28 mouse cellular contexts compared by ENCODE assay signal in genomic region chr10:85541481-85541880, GRCm38 (mm10).
DNase-seq lines count a peak whose midpoint lies in the region; ATAC-seq and TF ChIP-seq lines count a peak whose summit lies in the region.
"Had no signal": no experiment of that assay in that cellular context is flagged by ENCODE, and none has a peak within 500 bp of the region (broad histone marks: within the 10 kb centered on the region; RNA-seq: fewer than 3 reads in every experiment).

No protein-coding gene starts in this region.

- no peaks in the 10 kb centered on the region for H3K9me3 ChIP-seq in forebrain, embryonic 14.5 days (replicated peaks; ENCODE audit: control insufficient read depth, low read length)
- no peaks in the 10 kb centered on the region for H3K9me3 ChIP-seq in forebrain, embryonic 10.5 days
- H3K9me3 ChIP-seq in lung, embryonic 14.5 days (ENCODE audit: low read depth, low read length), result no peaks in the 10 kb centered on the region
- H3K9me3 ChIP-seq in stomach, postnatal 0 days (ENCODE audit: control insufficient read depth, low read length), result no peaks in the 10 kb centered on the region
- no peaks in the 10 kb centered on the region for H3K9me3 ChIP-seq in liver, postnatal 0 days (ENCODE audit: low read length)
- H3K9me3 ChIP-seq: embryonic facial prominence, embryonic 12.5 days; embryonic facial prominence, embryonic 15.5 days; forebrain, embryonic 12.5 days; heart, embryonic 15.5 days; hindbrain, embryonic 10.5 days; hindbrain, embryonic 13.5 days; intestine, embryonic 15.5 days had no signal

- H3K4me2 ChIP-seq in forebrain, embryonic 14.5 days (ENCODE audit: low read length), result no peak overlapping the region
- H3K4me2 ChIP-seq in lung, embryonic 14.5 days, result no peak overlapping the region
- no peak overlapping the region for H3K4me2 ChIP-seq in stomach, postnatal 0 days (replicated peaks; ENCODE audit: low read depth)
- no peak overlapping the region for H3K4me2 ChIP-seq in liver, postnatal 0 days (ENCODE audit: low read depth, low read length)
- H3K4me2 ChIP-seq: embryonic facial prominence, embryonic 12.5 days; embryonic facial prominence, embryonic 15.5 days; forebrain, embryonic 12.5 days; heart, embryonic 12.5 days; heart, embryonic 15.5 days; hindbrain, embryonic 13.5 days; intestine, embryonic 15.5 days had no signal

- H3K36me3 ChIP-seq in forebrain, embryonic 14.5 days (ENCODE audit: control insufficient read depth, insufficient read depth, low read length), result no peaks in the 10 kb centered on the region
- H3K36me3 ChIP-seq in forebrain, embryonic 10.5 days (replicated peaks), result no peaks in the 10 kb centered on the region
- no peaks in the 10 kb centered on the region for H3K36me3 ChIP-seq in lung, embryonic 14.5 days (ENCODE audit: insufficient read depth)
- no peaks in the 10 kb centered on the region for H3K36me3 ChIP-seq in stomach, postnatal 0 days (ENCODE audit: control insufficient read depth, insufficient read depth, low read length)
- H3K36me3 ChIP-seq in liver, postnatal 0 days (replicated peaks; ENCODE audit: insufficient read depth, low read length), result no peaks in the 10 kb centered on the region
- H3K36me3 ChIP-seq: embryonic facial prominence, embryonic 12.5 days; embryonic facial prominence, embryonic 15.5 days; forebrain, embryonic 12.5 days; heart, embryonic 12.5 days; heart, embryonic 15.5 days; hindbrain, embryonic 10.5 days; hindbrain, embryonic 13.5 days; intestine, embryonic 15.5 days had no signal

- ATAC-seq in forebrain, embryonic 14.5 days, result peak; percentile 27; the same call in 1 of the 2 replicates
- ATAC-seq in lung, embryonic 14.5 days (ENCODE audit: insufficient read depth), result no peak
- peak; percentile 29; the same call in 1 of the 2 replicates for ATAC-seq in stomach, postnatal 0 days (ENCODE audit: low FRiP score, low TSS enrichment)
- ATAC-seq in liver, postnatal 0 days, result no peak
- ATAC-seq: activated CD4-positive, CD25-positive, alpha-beta regulatory T cell, adult 4 months; intestine, embryonic 15.5 days; Patski had no signal

- WGBS in forebrain, embryonic 14.5 days, result 71% methylated on average over 3 of the region's 3 CpGs
- whole genome bisulfite sequencing in forebrain, embryonic 10.5 days, result 93% methylated on average over 3 of the region's 3 CpGs
- 67% methylated on average over 3 of the region's 3 CpGs for WGBS in lung, embryonic 14.5 days
- WGBS in lung, adult 2 months, result 70% methylated on average over 3 of the region's 3 CpGs
- 49% methylated on average over 3 of the region's 3 CpGs for WGBS in stomach, postnatal 0 days
- 59% methylated on average over 3 of the region's 3 CpGs for WGBS in liver, postnatal 0 days (ENCODE audit: insufficient replicate concordance)

- TF ChIP-seq CTCF in lung, embryonic 14.5 days (IDR thresholded peaks at IDR 0.05; ENCODE audit: low read depth), result no peak
- no peak for TF ChIP-seq CTCF in lung, adult 2 months (IDR thresholded peaks at IDR 0.05; ENCODE audit: insufficient read depth, low read length)
- no peak for TF ChIP-seq CTCF in stomach, postnatal 0 days (IDR thresholded peaks at IDR 0.05; ENCODE audit: low read depth)
- TF ChIP-seq CTCF in liver, postnatal 0 days (IDR thresholded peaks at IDR 0.05; ENCODE audit: low read depth), result no peak

- no peak for TF ChIP-seq EP300 in stomach, postnatal 0 days (optimal IDR thresholded peaks at IDR 0.05)
- TF ChIP-seq EP300 in liver, postnatal 0 days (IDR thresholded peaks at IDR 0.05; ENCODE audit: low read depth), result no peak

- DNase-seq in forebrain, embryonic 14.5 days (ENCODE audit: low spot score), result peak; percentile 37
- DNase-seq in forebrain, embryonic 10.5 days (ENCODE audit: extremely low spot score, low spot score), result no peak
- peak; percentile 52 for DNase-seq in lung, embryonic 14.5 days
- DNase-seq in lung, adult 2 months, result no peak
- peak; percentile 39 for DNase-seq in ZHBTc4 (ENCODE audit: low read depth, low spot score)
- DNase-seq in stomach, postnatal 0 days (ENCODE audit: low spot score), result peak; percentile 22
- DNase-seq in kidney, postnatal 14 days, result no peak
- no peak for DNase-seq in liver, postnatal 0 days
- DNase-seq: adrenal gland, adult 8-10 months; adrenal gland, postnatal 25 days; cerebellum, adult 18-20 months; cerebellum, adult 9-10 months; gastrocnemius, adult 2 months; gastrocnemius, postnatal 14 days; heart, adult 18-20 months; heart, postnatal 10 days; heart, postnatal 36 days; kidney, adult 11 months had no signal

- no peak for TF ChIP-seq POLR2A in lung, adult 2 months (IDR thresholded peaks at IDR 0.05; ENCODE audit: borderline replicate concordance, extremely low read depth, low read depth, low read length)

- H3K27me3 ChIP-seq in forebrain, embryonic 14.5 days (replicated peaks; ENCODE audit: control insufficient read depth, insufficient read depth, low read length), result no peaks in the 10 kb centered on the region
- H3K27me3 ChIP-seq in forebrain, embryonic 10.5 days (ENCODE audit: poor library complexity, severe bottlenecking), result no peaks in the 10 kb centered on the region
- H3K27me3 ChIP-seq in lung, embryonic 14.5 days (ENCODE audit: insufficient read depth, low read length), result no peaks in the 10 kb centered on the region
- H3K27me3 ChIP-seq in stomach, postnatal 0 days (ENCODE audit: control insufficient read depth, insufficient read depth, low read length), result no peaks in the 10 kb centered on the region
- H3K27me3 ChIP-seq in liver, postnatal 0 days (ENCODE audit: insufficient read depth, low read length), result no peaks in the 10 kb centered on the region
- H3K27me3 ChIP-seq: embryonic facial prominence, embryonic 12.5 days; embryonic facial prominence, embryonic 15.5 days; forebrain, embryonic 12.5 days; hindbrain, embryonic 13.5 days; intestine, embryonic 15.5 days; Patski had no signal

- H3K4me3 ChIP-seq in forebrain, embryonic 14.5 days (ENCODE audit: low read depth, low read length), result no peak overlapping the region
- H3K4me3 ChIP-seq in forebrain, embryonic 10.5 days, result no peak overlapping the region
- no peak overlapping the region for H3K4me3 ChIP-seq in lung, embryonic 14.5 days (ENCODE audit: low read depth, low read length)
- H3K4me3 ChIP-seq in lung, adult 2 months (replicated peaks; ENCODE audit: extremely low read depth, low read depth, low read length), result no peak overlapping the region
- H3K4me3 ChIP-seq in stomach, postnatal 0 days (ENCODE audit: low read depth, low read length), result no peak overlapping the region
- no peak overlapping the region for H3K4me3 ChIP-seq in liver, postnatal 0 days (ENCODE audit: low read depth, low read length)
- H3K4me3 ChIP-seq: embryonic facial prominence, embryonic 12.5 days; embryonic facial prominence, embryonic 15.5 days; forebrain, embryonic 12.5 days; gastrocnemius, adult 2 months; heart, embryonic 12.5 days; heart, embryonic 15.5 days; hindbrain, embryonic 10.5 days; hindbrain, embryonic 13.5 days; intestine, embryonic 15.5 days had no signal

- peaks cover 13% of the 10 kb centered on the region for H3K4me1 ChIP-seq in forebrain, embryonic 14.5 days (ENCODE audit: control insufficient read depth, insufficient read depth, low read length)
- H3K4me1 ChIP-seq in forebrain, embryonic 10.5 days, result peaks cover 27% of the 10 kb centered on the region
- H3K4me1 ChIP-seq in lung, embryonic 14.5 days (ENCODE audit: insufficient read depth), result no peaks in the 10 kb centered on the region
- no peaks in the 10 kb centered on the region for H3K4me1 ChIP-seq in lung, adult 2 months (ENCODE audit: control insufficient read depth, insufficient read depth, low read length)
- H3K4me1 ChIP-seq in stomach, postnatal 0 days (replicated peaks; ENCODE audit: control insufficient read depth, insufficient read depth), result no peaks in the 10 kb centered on the region
- H3K4me1 ChIP-seq in liver, postnatal 0 days (ENCODE audit: insufficient read depth), result no peaks in the 10 kb centered on the region
- H3K4me1 ChIP-seq: embryonic facial prominence, embryonic 15.5 days; heart, embryonic 12.5 days; intestine, embryonic 15.5 days had no signal

- no peak overlapping the region for H3K9ac ChIP-seq in forebrain, embryonic 14.5 days (ENCODE audit: low read length)
- H3K9ac ChIP-seq in lung, embryonic 14.5 days, result no peak overlapping the region
- no peak overlapping the region for H3K9ac ChIP-seq in stomach, postnatal 0 days (ENCODE audit: low read length)
- H3K9ac ChIP-seq in liver, postnatal 0 days (replicated peaks), result no peak overlapping the region
- H3K9ac ChIP-seq: embryonic facial prominence, embryonic 12.5 days; embryonic facial prominence, embryonic 15.5 days; forebrain, embryonic 12.5 days; heart, embryonic 12.5 days; heart, embryonic 15.5 days; hindbrain, embryonic 13.5 days; intestine, embryonic 15.5 days had no signal

- no peak overlapping the region for H3K27ac ChIP-seq in forebrain, embryonic 14.5 days (ENCODE audit: low read depth, low read length)
- no peak overlapping the region for H3K27ac ChIP-seq in forebrain, embryonic 10.5 days
- H3K27ac ChIP-seq in lung, embryonic 14.5 days (ENCODE audit: low read depth), result no peak overlapping the region
- no peak overlapping the region for H3K27ac ChIP-seq in stomach, postnatal 0 days (replicated peaks)
- no peak overlapping the region for H3K27ac ChIP-seq in liver, postnatal 0 days (ENCODE audit: low read depth)
- H3K27ac ChIP-seq: embryonic facial prominence, embryonic 12.5 days; embryonic facial prominence, embryonic 15.5 days; forebrain, embryonic 12.5 days; gastrocnemius, adult 2 months; heart, embryonic 15.5 days; hindbrain, embryonic 10.5 days; hindbrain, embryonic 13.5 days; intestine, embryonic 15.5 days had no signal

Comparison
In these comparisons a context has a peak if more than half of its experiments do, and no peak if none do; other contexts are left out.
1. DNase-seq: peak in forebrain, embryonic 14.5 days (single experiment), lung, embryonic 14.5 days (single experiment), ZHBTc4 (single experiment) and stomach, postnatal 0 days (single experiment); none in forebrain, embryonic 10.5 days (single experiment), lung, adult 2 months (single experiment), kidney, postnatal 14 days (single experiment) and liver, postnatal 0 days (single experiment).
2. ATAC-seq: peak in forebrain, embryonic 14.5 days (single experiment) and stomach, postnatal 0 days (single experiment); none in lung, embryonic 14.5 days (single experiment) and liver, postnatal 0 days (single experiment).